Mouse (Mus musculus): Measurements from ENCODE around the gene Adamts2. TPM values are rescaled to one million over a fixed set of nuclear protein-coding genes. Genes with fewer than 3 reads are reported as not detected.

The Adamts2 gene
- polyA plus RNA-seq, 1 experiment from 2014 or later, result 21.9 TPM

- H3K36me3 ChIP-seq, result no peaks in the 10 kb centered on the region
- H3K9ac ChIP-seq, result no peak overlapping the region
- no peaks in the 10 kb centered on the region for H3K9me3 ChIP-seq
- no peak overlapping the region for H3K4me3 ChIP-seq
- WGBS, result 89% methylated on average over 10 of the region's 10 CpGs
- no peak overlapping the region for H3K27ac ChIP-seq
- no peaks in the 10 kb centered on the region for H3K27me3 ChIP-seq
- no peaks in the 10 kb centered on the region for H3K4me1 ChIP-seq
- H3K4me2 ChIP-seq, result no peak overlapping the region
- ATAC-seq (ENCODE audit: insufficient number of reproducible peaks, low FRiP score, low TSS enrichment, low read depth), result no peak
Observed at GRCm38 (mm10) chr11:50678650-50679049, 76.8 kb downstream of the Adamts2 start.

- H3K27me3 ChIP-seq, result no peaks in the 10 kb centered on the region
- H3K9ac ChIP-seq, result no peak overlapping the region
- H3K4me3 ChIP-seq, result no peak overlapping the region
- no peak for ATAC-seq (ENCODE audit: insufficient number of reproducible peaks, low FRiP score, low TSS enrichment, low read depth)
- WGBS, result 69% methylated on average over 7 of the region's 7 CpGs
- H3K9me3 ChIP-seq, result no peaks in the 10 kb centered on the region
- H3K4me1 ChIP-seq, result no peaks in the 10 kb centered on the region
- H3K36me3 ChIP-seq, result no peaks in the 10 kb centered on the region
- no peak overlapping the region for H3K27ac ChIP-seq
- H3K4me2 ChIP-seq, result no peak overlapping the region
Observed at GRCm38 (mm10) chr11:50681940-50682339, 80.1 kb downstream of the Adamts2 start.

GRCm38 (mm10) chr11:50683821-50684220, 81.9 kb downstream of the Adamts2 start:
- 81% methylated on average over 2 of the region's 2 CpGs for WGBS
- no peak overlapping the region for H3K4me2 ChIP-seq
- no peaks in the 10 kb centered on the region for H3K27me3 ChIP-seq
- no peaks in the 10 kb centered on the region for H3K9me3 ChIP-seq
- no peak overlapping the region for H3K27ac ChIP-seq
- no peak overlapping the region for H3K9ac ChIP-seq
- ATAC-seq (ENCODE audit: insufficient number of reproducible peaks, low FRiP score, low TSS enrichment, low read depth), result no peak
- no peaks in the 10 kb centered on the region for H3K4me1 ChIP-seq
- H3K4me3 ChIP-seq, result no peak overlapping the region
- H3K36me3 ChIP-seq, result no peaks in the 10 kb centered on the region

- H3K4me3 ChIP-seq, result no peak overlapping the region
- no peaks in the 10 kb centered on the region for H3K36me3 ChIP-seq
- no peaks in the 10 kb centered on the region for H3K9me3 ChIP-seq
- WGBS, result 88% methylated on average over 3 of the region's 3 CpGs
- H3K9ac ChIP-seq, result no peak overlapping the region
- H3K27me3 ChIP-seq, result no peaks in the 10 kb centered on the region
- H3K4me2 ChIP-seq, result no peak overlapping the region
- ATAC-seq (ENCODE audit: insufficient number of reproducible peaks, low FRiP score, low TSS enrichment, low read depth), result no peak
- no peaks in the 10 kb centered on the region for H3K4me1 ChIP-seq
- no peak overlapping the region for H3K27ac ChIP-seq
Observed at GRCm38 (mm10) chr11:50688584-50688983, 86.7 kb downstream of the Adamts2 start.

- Histone ChIP-seq H3K27me3 (no peaks in the 10 kb centered on the region), H3K4me3 (no peak overlapping the region), H3K27ac (no peak overlapping the region), H3K9me3 (no peaks in the 10 kb centered on the region), H3K9ac (no peak overlapping the region), H3K4me1 (no peaks in the 10 kb centered on the region), H3K36me3 (no peaks in the 10 kb centered on the region), H3K4me2 (no peak overlapping the region)
- ATAC-seq (ENCODE audit: insufficient number of reproducible peaks, low FRiP score, low TSS enrichment, low read depth), result no peak
- WGBS, result 92% methylated on average over 4 of the region's 4 CpGs
Observed at GRCm38 (mm10) chr11:50689672-50690071, 87.8 kb downstream of the Adamts2 start.

GRCm38 (mm10) chr11:50699971-50700370, 98.1 kb downstream of the Adamts2 start:
- 84% methylated on average over 12 of the region's 12 CpGs for WGBS
- no peak for ATAC-seq (ENCODE audit: insufficient number of reproducible peaks, low FRiP score, low TSS enrichment, low read depth)
- Histone ChIP-seq H3K4me3 (no peak overlapping the region), H3K9me3 (no peaks in the 10 kb centered on the region), H3K4me2 (no peak overlapping the region), H3K27me3 (no peaks in the 10 kb centered on the region), H3K27ac (no peak overlapping the region), H3K9ac (no peak overlapping the region), H3K36me3 (no peaks in the 10 kb centered on the region), H3K4me1 (no peaks in the 10 kb centered on the region)

GRCm38 (mm10) chr11:50700496-50700895, 98.6 kb downstream of the Adamts2 start:
- Histone ChIP-seq H3K9ac (no peak overlapping the region), H3K4me3 (no peak overlapping the region), H3K4me1 (no peaks in the 10 kb centered on the region), H3K4me2 (no peak overlapping the region), H3K9me3 (no peaks in the 10 kb centered on the region), H3K27me3 (no peaks in the 10 kb centered on the region), H3K27ac (no peak overlapping the region), H3K36me3 (no peaks in the 10 kb centered on the region)
- WGBS, result 91% methylated on average over 8 of the region's 8 CpGs
- ATAC-seq (ENCODE audit: insufficient number of reproducible peaks, low FRiP score, low TSS enrichment, low read depth), result no peak

GRCm38 (mm10) chr11:50703397-50703796, 101.5 kb downstream of the Adamts2 start:
- Histone ChIP-seq H3K4me2 (no peak overlapping the region), H3K27me3 (no peaks in the 10 kb centered on the region), H3K9me3 (no peaks in the 10 kb centered on the region), H3K9ac (no peak overlapping the region), H3K4me3 (no peak overlapping the region), H3K27ac (no peak overlapping the region), H3K4me1 (no peaks in the 10 kb centered on the region), H3K36me3 (no peaks in the 10 kb centered on the region)
- 69% methylated on average over 7 of the region's 7 CpGs for WGBS
- ATAC-seq (ENCODE audit: insufficient number of reproducible peaks, low FRiP score, low TSS enrichment, low read depth), result no peak

- Histone ChIP-seq H3K4me2 (no peak overlapping the region), H3K36me3 (no peaks in the 10 kb centered on the region), H3K4me1 (no peaks in the 10 kb centered on the region), H3K27ac (no peak overlapping the region), H3K9me3 (no peaks in the 10 kb centered on the region), H3K27me3 (no peaks in the 10 kb centered on the region), H3K4me3 (no peak overlapping the region), H3K9ac (no peak overlapping the region)
- no peak for ATAC-seq (ENCODE audit: insufficient number of reproducible peaks, low FRiP score, low TSS enrichment, low read depth)
- WGBS, result 69% methylated on average over 2 of the region's 2 CpGs
Observed at GRCm38 (mm10) chr11:50704511-50704910, 102.6 kb downstream of the Adamts2 start.

GRCm38 (mm10) chr11:50707259-50707658, 105.4 kb downstream of the Adamts2 start:
- Histone ChIP-seq H3K9ac (no peak overlapping the region), H3K36me3 (no peaks in the 10 kb centered on the region), H3K9me3 (no peaks in the 10 kb centered on the region), H3K4me3 (no peak overlapping the region), H3K4me1 (no peaks in the 10 kb centered on the region; the same call in 1 of the 2 replicates), H3K4me2 (no peak overlapping the region), H3K27me3 (no peaks in the 10 kb centered on the region), H3K27ac (no peak overlapping the region)
- no peak for ATAC-seq (ENCODE audit: insufficient number of reproducible peaks, low FRiP score, low TSS enrichment, low read depth)
- 76% methylated on average over 1 of the region's 1 CpGs for WGBS

GRCm38 (mm10) chr11:50713610-50714202, 111.8 kb downstream of the Adamts2 start:
- H3K36me3 ChIP-seq, result no peaks in the 10 kb centered on the region
- no peak overlapping the region for H3K27ac ChIP-seq
- peaks cover 7% of the 10 kb centered on the region for H3K4me1 ChIP-seq
- no peak overlapping the region for H3K4me2 ChIP-seq
- H3K27me3 ChIP-seq, result no peaks in the 10 kb centered on the region
- H3K4me3 ChIP-seq, result no peak overlapping the region
- peak; percentile 23; the same call in 1 of the 2 replicates for ATAC-seq (ENCODE audit: insufficient number of reproducible peaks, low FRiP score, low TSS enrichment, low read depth)
- no peaks in the 10 kb centered on the region for H3K9me3 ChIP-seq
- WGBS, result 33% methylated on average over 21 of the region's 21 CpGs
- H3K9ac ChIP-seq, result no peak overlapping the region

- no peaks in the 10 kb centered on the region for H3K9me3 ChIP-seq
- no peak overlapping the region for H3K4me2 ChIP-seq
- no peaks in the 10 kb centered on the region for H3K36me3 ChIP-seq
- no peaks in the 10 kb centered on the region for H3K27me3 ChIP-seq
- no peak overlapping the region for H3K27ac ChIP-seq
- WGBS, result 56% methylated on average over 6 of the region's 6 CpGs
- ATAC-seq (ENCODE audit: insufficient number of reproducible peaks, low FRiP score, low TSS enrichment, low read depth), result no peak
- H3K4me1 ChIP-seq, result peaks cover 10% of the 10 kb centered on the region
- no peak overlapping the region for H3K9ac ChIP-seq
- H3K4me3 ChIP-seq, result no peak overlapping the region
Observed at GRCm38 (mm10) chr11:50715091-50715490, 113.2 kb downstream of the Adamts2 start.

GRCm38 (mm10) chr11:50717381-50717897, 115.6 kb downstream of the Adamts2 start:
- Histone ChIP-seq H3K27me3 (no peaks in the 10 kb centered on the region), H3K27ac (no peak overlapping the region), H3K36me3 (no peaks in the 10 kb centered on the region), H3K4me2 (no peak overlapping the region), H3K4me1 (peaks cover 19% of the 10 kb centered on the region), H3K9ac (no peak overlapping the region), H3K9me3 (no peaks in the 10 kb centered on the region), H3K4me3 (no peak overlapping the region)
- WGBS, result 71% methylated on average over 12 of the region's 12 CpGs
- ATAC-seq (ENCODE audit: insufficient number of reproducible peaks, low FRiP score, low TSS enrichment, low read depth), result no peak
